Mouse (Mus musculus): ENCODE data around the gene Tas2r104.

Gene Tas2r104

GRCm38 (mm10) chr6:131685644-131686043 lies at the start of gene Tas2r104:
Gene Tas2r104, minus strand, starts transcription at chr6:131685744.
- in situ Hi-C loops (cut with MboI; ENCODE audit: unreplicated experiment in 2 of 2) = no loop called here

DNA sequence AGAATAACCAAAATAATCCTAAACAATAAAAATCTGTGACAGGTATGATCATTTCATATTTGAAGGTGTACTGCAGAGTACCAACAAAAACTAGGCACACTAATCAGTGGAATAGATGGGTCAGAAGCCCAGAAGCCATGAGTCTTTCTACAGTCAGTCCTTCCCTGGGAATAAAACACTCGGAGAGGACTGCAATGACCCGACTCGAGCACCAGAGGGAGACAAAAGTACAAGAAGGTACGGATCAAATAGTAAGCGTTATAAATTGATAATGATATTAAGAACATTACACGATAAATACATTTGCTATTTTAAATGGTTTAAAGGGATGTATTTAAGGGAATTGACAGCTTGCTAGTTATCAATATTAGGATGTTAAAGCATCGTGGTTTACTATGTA lies 27.3 kb upstream of the Tas2r104 start:
- in situ Hi-C loops (cut with MboI; ENCODE audit: unreplicated experiment in 2 of 2) = no loop called here

- in situ Hi-C loops (cut with MboI; ENCODE audit: unreplicated experiment in 2 of 2) = no loop called here
These were observed 4.4 kb upstream of the Tas2r104 start, which contains the start of gene Tas2r114 for GRCm38 (mm10) chr6:131689963-131690362. Gene Tas2r114, minus strand, starts transcription at chr6:131690063.

DNA sequence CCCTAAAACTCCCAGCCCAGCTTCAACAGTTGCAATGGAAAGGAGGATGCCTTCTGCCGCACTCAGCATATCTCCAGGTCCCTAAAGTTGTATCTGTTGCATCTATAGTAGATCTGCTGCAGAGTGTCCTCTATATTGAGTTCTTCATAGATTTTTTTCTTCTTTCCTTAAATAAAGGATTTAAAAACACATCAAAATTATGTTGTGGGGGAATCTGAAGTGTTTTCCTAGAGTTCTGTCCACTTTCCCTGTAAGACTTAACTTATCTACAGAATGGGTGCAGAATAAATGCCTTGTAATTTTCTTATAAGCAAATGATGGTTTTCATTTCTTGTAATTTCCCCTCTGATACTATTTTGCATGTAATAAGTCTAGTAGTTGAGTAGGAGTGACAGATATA lies 1.9 kb upstream of the Tas2r104 start, which contains the start of gene Tas2r105:
TSS of gene Tas2r105 (minus strand) at position 101 of the 400 bp plus-strand sequence.
- in situ Hi-C loops (cut with MboI; ENCODE audit: unreplicated experiment in 2 of 2) = no loop called here

DNA sequence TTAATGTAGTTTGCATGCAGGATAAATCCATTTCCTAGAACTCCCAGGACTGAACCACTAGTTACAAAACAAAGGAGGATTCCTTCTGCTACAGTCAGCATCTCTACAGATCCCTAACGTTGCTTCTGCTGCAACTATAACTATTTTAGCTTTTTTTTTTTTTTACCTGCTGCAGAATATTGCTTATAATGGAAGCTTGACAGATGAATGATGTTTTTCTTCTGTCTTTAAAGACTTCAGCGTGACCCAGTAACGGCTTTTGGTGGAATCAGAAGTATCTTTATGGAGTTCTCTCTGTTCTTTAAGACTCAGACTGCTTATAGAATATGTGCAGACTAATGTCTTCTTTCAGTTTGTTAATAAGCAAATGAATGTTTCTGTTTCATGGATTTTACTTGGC lies 6.8 kb downstream of the Tas2r104 start, which contains the start of gene Tas2r106:
TSS of gene Tas2r106 (minus strand) at position 101 of the 400 bp plus-strand sequence.
- in situ Hi-C loops (cut with MboI; ENCODE audit: unreplicated experiment in 2 of 2) = no loop called here

GRCm38 (mm10) chr6:131660049-131660448 lies 25.5 kb downstream of the Tas2r104 start, which contains the start of gene Tas2r107:
Gene Tas2r107, minus strand, starts transcription at chr6:131660149.
- in situ Hi-C loops (cut with MboI; ENCODE audit: unreplicated experiment in 2 of 2) = no loop called here
